Mouse (Mus musculus) G1E (cell line): ENCODE measurements around the gene Chpf.

ENCODE experiments used
- CTCF ChIP-seq: IDR thresholded peaks from 2 replicates; pipeline ENCODE4 v1.5.1; 2012; ENCODE audit warnings: low read depth, low read length, inconsistent platforms, mixed read lengths
- GATA1 ChIP-seq: IDR thresholded peaks from 2 replicates; pipeline ENCODE4 v1.6.1; 2012; ENCODE audit warnings: borderline replicate concordance, low read length, inconsistent platforms, mixed read lengths
- POLR2AphosphoS5 ChIP-seq: IDR thresholded peaks from 2 replicates; pipeline ENCODE4 v1.6.1; 2012; ENCODE audit warnings: low read depth, low read length, inconsistent platforms; ENCODE audit not compliant: insufficient replicate concordance
- TAL1 ChIP-seq: conservative IDR thresholded peaks from 2 replicates; pipeline ENCODE4 v1.6.1; 2012; ENCODE audit warnings: low read depth, low read length, inconsistent platforms, mixed read lengths

GRCm38 (mm10) chr1:75511437-75512210 is 32.5 kb upstream of the Chpf start:
- TF ChIP-seq CTCF (no peak), GATA1 (no peak), TAL1 (no peak), POLR2AphosphoS5 (no peak)
